Mouse (Mus musculus): ENCODE measurements around the gene Tollip.
A peak's percentile ranks its signal among the peaks of the same experiment; 100 is the strongest.
"Not testable (repeated sequence)": the region's sequence is repeated elsewhere in the genome, so short reads cannot be mapped to it uniquely, and the experiment has no call there.

The Tollip gene

GRCm38 (mm10) chr7:141928642-141929041 is 10.3 kb upstream of the Tollip start:
- no peak for DNase-seq

GRCm38 (mm10) chr7:141924917-141925316 is 6.6 kb upstream of the Tollip start:
- DNase-seq = peak; percentile 90

DNA sequence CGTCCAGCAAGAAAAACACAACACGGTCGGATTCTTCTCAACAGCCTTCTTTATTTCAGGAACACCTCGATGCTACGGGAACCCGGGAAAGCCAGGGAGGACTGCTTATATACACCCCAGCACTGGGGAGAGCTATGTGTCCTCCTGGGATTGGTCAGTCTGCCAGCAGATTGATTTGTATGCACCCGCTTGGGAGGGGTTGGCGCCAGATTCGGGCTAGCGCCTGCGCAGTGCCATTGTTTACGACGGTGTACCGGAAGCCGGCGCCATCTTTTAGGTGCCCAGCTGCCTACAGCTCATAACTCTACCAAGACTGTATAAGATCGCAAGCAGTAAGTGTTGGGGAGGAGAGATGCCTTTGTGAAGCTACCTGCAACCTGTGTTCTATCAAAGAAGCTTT is 5.8 kb upstream of the Tollip start:
- DNase-seq = not testable (repeated sequence)

- DNase-seq = no peak
These were observed 7.0 kb downstream of the Tollip start for GRCm38 (mm10) chr7:141911305-141911704.

- no peak for DNase-seq
These were observed 9.7 kb downstream of the Tollip start for GRCm38 (mm10) chr7:141908591-141908990.

GRCm38 (mm10) chr7:141902791-141903190 is 15.5 kb downstream of the Tollip start:
- DNase-seq = no peak

DNA sequence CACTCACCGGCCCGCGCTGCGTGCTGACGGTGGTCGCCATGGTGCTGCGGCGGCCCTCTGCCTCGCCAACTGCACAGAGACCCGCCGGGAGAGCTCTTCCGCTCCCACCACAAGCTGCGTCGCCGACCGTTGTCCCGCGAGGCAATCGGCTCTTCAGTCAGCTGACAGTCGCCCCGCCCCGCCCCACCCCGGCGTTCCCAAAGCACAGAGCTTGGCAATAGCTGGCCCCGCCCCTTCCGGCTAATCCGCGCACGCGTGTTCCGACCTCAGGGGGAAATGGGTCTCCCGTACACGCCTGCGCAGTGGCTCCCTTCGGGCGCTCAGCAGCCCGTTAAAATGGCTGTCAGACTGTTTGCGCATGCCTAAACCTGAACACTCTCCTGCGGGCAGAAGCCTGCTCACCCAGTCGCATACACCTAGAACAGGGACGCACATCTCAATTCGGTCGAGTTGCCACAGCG is 16.0 kb downstream of the Tollip start:
- peak; percentile 100 for DNase-seq

DNA sequence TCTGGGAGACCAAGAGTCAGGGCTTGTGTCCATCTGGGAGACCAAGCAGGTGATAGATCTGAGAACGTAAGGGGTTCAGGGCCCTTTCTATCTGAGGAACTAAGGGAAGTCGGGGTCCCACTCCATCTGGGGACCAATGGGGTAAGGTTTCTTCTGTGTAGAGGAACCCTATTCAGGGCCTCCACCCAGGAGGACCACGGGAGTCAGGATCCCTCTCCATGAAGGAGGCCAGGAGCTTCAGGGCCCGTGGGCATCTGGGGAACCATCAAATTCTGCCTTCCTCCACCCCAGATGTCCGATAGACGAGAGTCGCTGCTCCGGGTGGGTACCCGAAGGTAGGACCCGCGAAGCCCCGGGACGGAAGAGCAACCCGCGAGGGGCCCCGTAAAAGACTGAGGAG is 16.5 kb downstream of the Tollip start:
- DNase-seq = no peak

DNA sequence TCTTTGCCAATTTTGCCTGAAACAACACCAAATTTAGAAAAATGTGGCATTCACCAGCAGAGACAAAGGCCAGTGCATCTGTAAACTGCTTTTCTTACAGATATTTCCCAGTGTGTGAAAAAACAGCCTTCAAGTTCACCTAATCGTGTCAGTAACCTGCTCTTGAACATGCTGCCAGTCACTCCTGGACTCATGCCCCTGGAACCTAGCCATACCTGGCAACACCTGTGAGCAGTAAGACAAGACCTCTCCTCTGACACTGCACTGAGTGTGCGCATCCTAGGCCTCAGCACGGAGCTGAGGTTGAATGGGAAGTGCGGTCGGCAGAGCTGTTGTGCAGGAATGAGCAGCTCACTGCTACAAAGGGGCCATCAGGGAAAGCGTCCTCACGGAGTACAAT is 26.2 kb downstream of the Tollip start:
- DNase-seq = no peak

DNA sequence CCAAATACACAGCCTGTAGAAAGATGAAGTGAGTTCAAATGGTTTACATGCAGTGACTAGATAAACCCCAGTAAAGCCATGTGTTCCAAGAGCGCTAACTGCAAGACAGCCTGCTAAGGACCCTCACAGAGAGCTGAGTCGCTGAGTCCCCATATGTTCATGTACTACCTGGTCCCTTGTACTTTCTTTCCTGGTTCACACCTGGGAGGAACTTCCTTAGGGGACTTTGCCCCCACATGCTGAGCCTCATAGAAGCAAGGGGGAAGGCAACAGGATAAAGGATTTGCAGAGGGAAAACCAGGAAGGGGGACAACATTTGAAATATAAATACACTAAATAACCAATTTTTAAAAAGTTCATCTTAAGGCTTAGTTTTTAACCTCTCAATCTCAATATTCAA is 39.5 kb downstream of the Tollip start:
- DNase-seq = no peak

DNA sequence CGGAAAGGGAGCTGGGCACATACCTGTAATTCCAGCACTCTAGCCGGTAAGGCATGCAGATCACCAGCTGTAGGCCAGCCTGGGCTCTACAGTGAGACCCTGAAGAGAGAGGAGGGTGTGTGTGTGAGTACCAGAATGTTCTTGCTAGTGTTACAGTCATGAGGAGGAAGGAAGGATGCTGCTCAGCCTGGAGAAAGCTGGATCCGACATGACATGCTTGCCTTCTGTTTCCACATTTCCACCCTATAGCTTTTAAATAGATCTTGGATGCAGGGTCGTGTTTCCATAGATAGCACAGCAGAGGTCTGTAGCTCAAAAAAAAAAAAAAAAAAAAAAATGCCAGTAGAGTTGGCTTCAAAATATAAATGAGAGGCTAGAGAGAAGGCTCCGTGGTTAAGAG is 43.4 kb downstream of the Tollip start:
- no peak for DNase-seq

DNA sequence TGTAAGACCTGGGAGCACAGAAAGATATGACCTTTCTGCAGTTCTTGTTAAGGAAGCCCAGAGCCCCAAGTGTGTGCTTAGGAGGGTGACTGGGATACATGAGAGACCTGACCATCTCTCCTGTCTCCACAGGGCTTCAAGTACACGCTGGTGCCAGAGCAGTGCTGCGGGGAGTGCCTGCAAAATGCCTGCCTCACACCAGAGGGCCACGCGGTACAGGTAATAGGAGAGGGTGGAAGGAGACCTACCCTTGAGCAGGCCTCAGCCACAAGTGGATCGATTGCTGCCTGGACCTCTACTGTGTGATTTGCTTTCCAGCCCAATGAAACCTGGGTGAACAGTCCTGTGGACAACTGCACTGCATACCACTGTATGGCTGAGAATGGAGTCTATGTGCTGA is 47.8 kb downstream of the Tollip start:
- DNase-seq = peak; percentile 40

GRCm38 (mm10) chr7:141869644-141870043 is 48.7 kb downstream of the Tollip start:
- no peak for DNase-seq

DNA sequence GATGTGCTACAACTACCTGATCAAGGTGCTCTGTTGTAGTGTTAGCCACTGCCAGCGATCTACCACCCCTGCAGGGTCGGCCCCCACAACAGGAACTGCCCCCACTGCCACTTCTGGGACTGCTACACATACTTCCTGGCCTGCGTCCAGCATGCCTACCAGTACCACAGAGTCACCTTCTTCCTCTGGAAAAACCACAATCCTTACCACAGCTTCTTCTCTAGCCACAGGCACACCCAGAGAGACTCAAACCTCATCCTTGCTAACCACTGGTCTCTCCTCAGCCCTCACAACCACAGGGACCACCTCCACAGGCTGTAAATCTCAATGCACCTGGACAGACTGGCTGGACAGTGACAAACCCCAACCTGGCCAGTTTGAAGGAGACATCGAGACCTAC is 57.3 kb downstream of the Tollip start:
- no peak for DNase-seq

DNA sequence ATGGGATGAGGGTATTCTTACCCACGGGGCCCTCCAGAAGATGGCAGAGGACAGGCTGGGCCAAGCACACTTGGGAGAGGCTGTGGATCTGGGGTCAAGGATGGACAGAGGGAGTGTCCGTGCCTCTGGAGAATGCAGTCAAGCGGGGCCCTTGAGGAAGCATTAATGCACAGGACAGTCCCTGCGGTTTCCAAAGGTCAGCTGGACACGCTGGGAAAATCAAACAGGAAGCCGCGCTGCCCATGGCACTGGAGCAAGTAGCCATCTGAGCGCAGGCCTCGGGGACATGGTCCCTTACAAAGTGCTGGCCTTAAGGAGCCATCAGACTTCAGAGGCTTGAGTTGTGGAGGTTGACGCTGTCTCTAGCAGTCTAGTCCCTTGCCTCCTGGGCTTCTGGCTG is 78.0 kb downstream of the Tollip start:
- no peak for DNase-seq

DNA sequence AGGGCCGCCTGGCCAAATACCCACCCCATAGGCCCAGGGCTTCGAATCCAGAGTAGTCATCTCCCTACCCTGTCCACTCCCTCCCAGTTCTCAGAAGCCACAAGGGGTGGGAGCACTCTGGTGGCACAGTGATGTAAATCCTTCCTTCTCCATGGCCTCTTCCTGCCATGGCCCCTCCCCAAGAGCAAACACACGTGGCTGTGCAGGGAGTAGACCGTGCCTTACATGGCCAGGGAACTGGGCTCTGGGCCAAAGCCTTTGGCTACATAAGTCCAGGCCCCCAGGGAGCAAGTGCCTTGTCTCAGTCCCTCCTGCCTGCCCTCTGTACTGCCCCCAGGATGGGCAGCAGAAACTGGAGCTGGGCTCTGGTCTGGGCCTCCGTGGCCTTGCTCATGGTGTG is 79.5 kb downstream of the Tollip start, which contains the start of gene Muc5b:
Gene Muc5b, plus strand, starts transcription at position 292 of the 400 bp plus-strand sequence.
- no peak for DNase-seq

GRCm38 (mm10) chr7:141836423-141836822 is 81.9 kb downstream of the Tollip start:
- peak; percentile 13 for DNase-seq

DNA sequence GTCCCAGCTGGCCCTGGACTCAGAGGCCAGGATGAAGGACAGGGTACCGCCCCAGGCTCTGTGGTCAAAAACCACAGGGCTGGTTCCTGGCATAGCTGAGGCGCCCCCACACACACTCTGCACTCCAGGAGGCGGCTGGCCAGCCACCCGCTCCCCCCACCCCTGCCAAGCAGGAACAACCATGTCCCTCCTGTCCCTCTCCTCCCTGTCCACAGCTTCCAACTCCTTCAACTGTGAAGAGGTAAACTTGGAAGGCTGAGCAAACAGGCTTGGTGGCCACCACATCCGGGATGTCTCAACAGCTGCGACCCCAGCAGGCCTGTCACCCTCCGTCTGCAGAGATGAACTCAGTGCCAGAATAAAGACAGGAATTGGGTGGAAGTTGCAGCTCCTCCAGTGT is 82.4 kb downstream of the Tollip start:
- peak; percentile 42 for DNase-seq

Data from thymus, postnatal 4 days (tissue).